ENCODE assay signal across 13 mouse cellular contexts in genomic region chr5:141857781-141858180, GRCm38 (mm10).
DNase-seq lines count a peak whose midpoint lies in the region; ATAC-seq and TF ChIP-seq lines count a peak whose summit lies in the region.
"Had no signal": no experiment of that assay in that cellular context is flagged by ENCODE, and none has a peak within 500 bp of the region (broad histone marks: within the 10 kb centered on the region; RNA-seq: fewer than 3 reads in every experiment).

No protein-coding gene starts in this region.

- no peak for ATAC-seq in forebrain, embryonic 13.5 days
- ATAC-seq in kidney, embryonic 14.5 days (ENCODE audit: low FRiP score, low TSS enrichment) = peak; percentile 72; the same call in 1 of the 2 replicates
- ATAC-seq in stomach, embryonic 16.5 days (ENCODE audit: insufficient read depth, low FRiP score) = peak; percentile 68; the same call in 1 of the 2 replicates
- ATAC-seq in CD4-positive, CD25-positive, alpha-beta regulatory T cell, adult 4 months = no peak
- ATAC-seq: forebrain, embryonic 15.5 days had no signal

- H3K79me2 ChIP-seq in liver, adult 2 months (ENCODE audit: control insufficient read depth, insufficient read depth, low read length) = no peaks in the 10 kb centered on the region

- no peaks in the 10 kb centered on the region for H3K27me3 ChIP-seq in forebrain, embryonic 10.5 days (ENCODE audit: poor library complexity, severe bottlenecking)
- no peaks in the 10 kb centered on the region for H3K27me3 ChIP-seq in forebrain, embryonic 13.5 days
- no peaks in the 10 kb centered on the region for H3K27me3 ChIP-seq in kidney, embryonic 14.5 days (ENCODE audit: control insufficient read depth, insufficient read depth, low read length)
- no peaks in the 10 kb centered on the region for H3K27me3 ChIP-seq in liver, adult 2 months (ENCODE audit: control insufficient read depth, insufficient read depth, low read length)
- no peaks in the 10 kb centered on the region for H3K27me3 ChIP-seq in stomach, embryonic 16.5 days (ENCODE audit: control insufficient read depth, insufficient read depth, low read length)
- H3K27me3 ChIP-seq: forebrain, embryonic 15.5 days; limb, embryonic 12.5 days had no signal

- no peak for TF ChIP-seq CTCF in liver, adult 2 months (IDR thresholded peaks at IDR 0.05; ENCODE audit: low read depth, low read length)

- WGBS in forebrain, embryonic 10.5 days = 88% methylated on average over 1 of the region's 1 CpGs
- 86% methylated on average over 1 of the region's 1 CpGs for WGBS in forebrain, embryonic 13.5 days
- WGBS in kidney, embryonic 14.5 days = 80% methylated on average over 1 of the region's 1 CpGs
- WGBS in liver, adult 2 months = 19% methylated on average over 1 of the region's 1 CpGs
- 62% methylated on average over 1 of the region's 1 CpGs for WGBS in stomach, embryonic 16.5 days

- DNase-seq in forebrain, embryonic 10.5 days (ENCODE audit: extremely low spot score, low spot score) = no peak
- peak; percentile 90 for DNase-seq in liver, adult 2 months (ENCODE audit: extremely low read depth, low read depth, low spot score)
- DNase-seq in heart, adult 18-20 months = no peak
- no peak for DNase-seq in cerebellum, postnatal 4 days (ENCODE audit: low spot score in 2 of 2)
- DNase-seq: adrenal gland, postnatal 14 days; layer of hippocampus, postnatal 36 days; lung, postnatal 36 days had no signal

- H3K4me1 ChIP-seq in forebrain, embryonic 10.5 days = peaks cover 30% of the 10 kb centered on the region
- peaks cover 14% of the 10 kb centered on the region for H3K4me1 ChIP-seq in forebrain, embryonic 13.5 days
- peaks cover 13% of the 10 kb centered on the region; the same call in 1 of the 2 replicates for H3K4me1 ChIP-seq in kidney, embryonic 14.5 days (ENCODE audit: control insufficient read depth, insufficient read depth, low read length)
- H3K4me1 ChIP-seq in liver, adult 2 months (ENCODE audit: control insufficient read depth, insufficient read depth, low read length) = peaks cover 4% of the 10 kb centered on the region; the same call in 1 of the 2 replicates
- peaks cover under 1% of the 10 kb centered on the region; the same call in 1 of the 2 replicates for H3K4me1 ChIP-seq in stomach, embryonic 16.5 days (ENCODE audit: control insufficient read depth, insufficient read depth, low read length)

- H3K9me3 ChIP-seq in forebrain, embryonic 10.5 days = no peaks in the 10 kb centered on the region
- H3K9me3 ChIP-seq in forebrain, embryonic 13.5 days (replicated peaks) = no peaks in the 10 kb centered on the region
- H3K9me3 ChIP-seq in kidney, embryonic 14.5 days (ENCODE audit: control insufficient read depth, low read length) = no peaks in the 10 kb centered on the region
- no peaks in the 10 kb centered on the region for H3K9me3 ChIP-seq in stomach, embryonic 16.5 days (replicated peaks; ENCODE audit: control insufficient read depth, low read length)
- H3K9me3 ChIP-seq: forebrain, embryonic 15.5 days; limb, embryonic 12.5 days had no signal

- no peak overlapping the region for H3K9ac ChIP-seq in forebrain, embryonic 13.5 days
- H3K9ac ChIP-seq in kidney, embryonic 14.5 days (ENCODE audit: low read depth, low read length) = no peak overlapping the region
- H3K9ac ChIP-seq in liver, adult 2 months (ENCODE audit: low read depth, low read length) = no peak overlapping the region
- H3K9ac ChIP-seq in stomach, embryonic 16.5 days (ENCODE audit: low read length) = no peak overlapping the region
- H3K9ac ChIP-seq: forebrain, embryonic 15.5 days; limb, embryonic 12.5 days had no signal

- no peak overlapping the region for H3K4me2 ChIP-seq in forebrain, embryonic 13.5 days
- H3K4me2 ChIP-seq in kidney, embryonic 14.5 days (replicated peaks; ENCODE audit: low read depth, low read length) = no peak overlapping the region
- H3K4me2 ChIP-seq in stomach, embryonic 16.5 days (ENCODE audit: low read depth, low read length) = no peak overlapping the region
- H3K4me2 ChIP-seq: forebrain, embryonic 15.5 days; limb, embryonic 12.5 days had no signal

- TF ChIP-seq POLR2A in liver, adult 2 months (IDR thresholded peaks at IDR 0.05; ENCODE audit: extremely low read depth, insufficient read depth, low read length) = no peak

- 0 out of 2 replicates have a peak overlapping the region, but pooled peaks have one; percentile 25 for H3K27ac ChIP-seq in forebrain, embryonic 10.5 days
- H3K27ac ChIP-seq in forebrain, embryonic 13.5 days = no peak overlapping the region
- peak overlapping the region; percentile 10; the same call in 1 of the 2 replicates for H3K27ac ChIP-seq in kidney, embryonic 14.5 days (ENCODE audit: low read depth, low read length)
- no peak overlapping the region for H3K27ac ChIP-seq in liver, adult 2 months (replicated peaks; ENCODE audit: insufficient read depth, low read depth, low read length)
- H3K27ac ChIP-seq in stomach, embryonic 16.5 days (ENCODE audit: low read length) = no peak overlapping the region
- H3K27ac ChIP-seq: forebrain, embryonic 15.5 days; limb, embryonic 12.5 days had no signal

- H3K36me3 ChIP-seq in forebrain, embryonic 10.5 days (replicated peaks) = no peaks in the 10 kb centered on the region
- no peaks in the 10 kb centered on the region for H3K36me3 ChIP-seq in forebrain, embryonic 13.5 days (ENCODE audit: poor library complexity, severe bottlenecking)
- H3K36me3 ChIP-seq in kidney, embryonic 14.5 days (ENCODE audit: control insufficient read depth, insufficient read depth, low read length) = no peaks in the 10 kb centered on the region
- no peaks in the 10 kb centered on the region for H3K36me3 ChIP-seq in liver, adult 2 months (ENCODE audit: control insufficient read depth, insufficient read depth, low read length)
- no peaks in the 10 kb centered on the region; the same call in 1 of the 2 replicates for H3K36me3 ChIP-seq in stomach, embryonic 16.5 days (ENCODE audit: control insufficient read depth, insufficient read depth, low read length)
- H3K36me3 ChIP-seq: forebrain, embryonic 15.5 days; limb, embryonic 12.5 days had no signal

- H3K4me3 ChIP-seq in forebrain, embryonic 10.5 days = no peak overlapping the region
- no peak overlapping the region for H3K4me3 ChIP-seq in forebrain, embryonic 13.5 days
- no peak overlapping the region for H3K4me3 ChIP-seq in kidney, embryonic 14.5 days (ENCODE audit: low read length)
- H3K4me3 ChIP-seq in liver, adult 2 months (ENCODE audit: insufficient read depth, low read depth, low read length) = no peak overlapping the region
- H3K4me3 ChIP-seq in stomach, embryonic 16.5 days (replicated peaks; ENCODE audit: low read length) = no peak overlapping the region
- H3K4me3 ChIP-seq: forebrain, embryonic 15.5 days; limb, embryonic 12.5 days had no signal

Comparison
In these comparisons a context has a peak if more than half of its experiments do, and no peak if none do; other contexts are left out.
1. H3K27ac ChIP-seq: peak in forebrain, embryonic 10.5 days (single experiment) and kidney, embryonic 14.5 days (single experiment); none in forebrain, embryonic 13.5 days (single experiment), liver, adult 2 months (single experiment) and stomach, embryonic 16.5 days (single experiment).
2. ATAC-seq: peak in kidney, embryonic 14.5 days (single experiment) and stomach, embryonic 16.5 days (single experiment); none in forebrain, embryonic 13.5 days (single experiment) and CD4-positive, CD25-positive, alpha-beta regulatory T cell, adult 4 months (single experiment).